Mouse (Mus musculus): ENCODE measurements around the gene Lce6a. TPM values are rescaled to one million over a fixed set of nuclear protein-coding genes. Genes with fewer than 3 reads are reported as not detected.

The Lce6a gene
- polyA plus RNA-seq, 2 experiments: not detected

DNA sequence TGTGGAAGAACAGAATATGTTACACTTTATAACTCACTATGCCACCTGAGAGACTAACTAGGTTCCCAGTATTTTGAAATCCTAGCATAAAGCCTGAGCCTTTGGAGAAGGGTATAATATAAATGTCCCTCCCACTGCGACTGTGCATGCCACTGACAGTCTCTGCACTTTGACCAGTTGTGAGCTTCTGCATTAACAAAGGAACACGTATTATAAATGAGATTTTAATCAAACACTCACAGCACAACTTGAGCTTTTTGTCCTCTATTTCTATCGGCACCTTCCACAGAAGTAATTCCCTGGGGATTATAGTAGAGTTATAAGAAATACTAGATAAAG is 17.2 kb upstream of the Lce6a start:
- Histone ChIP-seq H3K4me2 (ENCODE audit: low read depth) (no peak overlapping the region), H3K27me3 (ENCODE audit: control insufficient read depth, insufficient read depth, low read length) (no peaks in the 10 kb centered on the region), H3K4me3 (ENCODE audit: insufficient read depth in 1 of 2, low read depth in 2 of 2, low read length in 2 of 2) (no peak overlapping the region), H3K4me1 (replicated peaks; ENCODE audit: control insufficient read depth in 2 of 2, insufficient read depth in 2 of 2, low read length in 1 of 2) (no peaks in the 10 kb centered on the region), H3K27ac (no peak overlapping the region), H3K36me3 (replicated peaks; ENCODE audit: control insufficient read depth, insufficient read depth, low read depth) (no peaks in the 10 kb centered on the region), H3K9me3 (ENCODE audit: control insufficient read depth, low read length) (no peaks in the 10 kb centered on the region), H3K9ac (replicated peaks) (no peak overlapping the region)
- DNase-seq (ENCODE audit: low read depth in 3 of 3, low spot score in 3 of 3): no peak
- WGBS (ENCODE audit: insufficient replicate concordance): 48% methylated on average over 3 of the region's 3 CpGs
- no peak for ATAC-seq (ENCODE audit: insufficient read depth)
- TF ChIP-seq EP300 (IDR thresholded peaks at IDR 0.05; ENCODE audit: low read depth): no peak
- no peak for TF ChIP-seq CTCF (IDR thresholded peaks at IDR 0.05; ENCODE audit: low read depth)

DNA sequence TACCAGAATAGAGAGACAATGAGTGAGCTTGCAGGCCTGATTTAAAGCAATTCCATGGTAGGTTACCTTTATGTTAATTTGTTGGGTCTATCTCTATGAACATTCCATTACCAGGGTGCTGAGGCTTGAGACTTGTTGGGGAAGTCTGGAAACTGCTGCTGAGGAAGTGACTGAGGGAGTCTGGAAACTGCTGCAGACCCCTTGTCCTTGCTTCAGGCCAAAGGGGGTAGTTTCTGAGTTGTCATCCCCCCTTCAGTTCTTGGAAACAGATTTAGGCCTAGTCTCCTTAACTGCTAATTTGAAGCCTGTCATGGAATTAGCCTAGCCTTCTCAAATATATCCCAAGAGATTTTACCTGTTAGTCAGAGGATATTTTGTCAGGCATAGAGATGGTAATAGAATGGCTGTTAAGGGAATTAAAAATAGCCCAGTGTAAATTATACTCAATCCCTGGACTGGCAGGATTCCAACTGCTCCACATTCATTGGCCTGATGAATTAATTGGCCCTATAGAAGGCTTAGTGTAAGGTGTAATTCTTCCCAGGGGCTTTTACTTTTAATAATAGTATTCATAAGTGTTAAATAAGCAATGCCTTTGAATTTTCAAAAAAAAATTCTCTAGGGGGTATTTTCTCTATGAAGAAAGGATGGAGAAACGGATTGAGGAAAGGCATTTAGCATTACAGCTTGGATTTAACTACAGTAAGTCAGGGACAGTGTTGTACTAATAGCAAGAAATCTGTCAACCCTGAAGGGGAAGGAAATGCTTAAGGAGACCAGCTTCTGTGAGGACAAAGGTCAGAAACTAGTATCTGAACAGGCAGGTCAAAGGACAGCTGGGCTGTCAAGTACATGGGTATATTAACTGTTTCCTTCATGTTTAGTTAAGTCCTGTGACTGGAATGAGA is 16.5 kb upstream of the Lce6a start:
- no peaks in the 10 kb centered on the region for H3K9me3 ChIP-seq (ENCODE audit: control insufficient read depth, low read length)
- ATAC-seq (ENCODE audit: insufficient read depth) (no peak), DNase-seq (ENCODE audit: low read depth in 3 of 3, low spot score in 3 of 3) (no peak)
- no peak overlapping the region for H3K4me2 ChIP-seq (ENCODE audit: low read depth)
- H3K27me3 ChIP-seq (ENCODE audit: control insufficient read depth, insufficient read depth, low read length): no peaks in the 10 kb centered on the region
- 29% methylated on average over 1 of the region's 1 CpGs for WGBS (ENCODE audit: insufficient replicate concordance)
- TF ChIP-seq CTCF (IDR thresholded peaks at IDR 0.05; ENCODE audit: low read depth) (no peak), EP300 (IDR thresholded peaks at IDR 0.05; ENCODE audit: low read depth) (no peak)
- no peak overlapping the region for H3K9ac ChIP-seq (replicated peaks)
- no peak overlapping the region for H3K27ac ChIP-seq
- no peaks in the 10 kb centered on the region for H3K36me3 ChIP-seq (replicated peaks; ENCODE audit: control insufficient read depth, insufficient read depth, low read depth)
- H3K4me1 ChIP-seq (replicated peaks; ENCODE audit: control insufficient read depth in 2 of 2, insufficient read depth in 2 of 2, low read length in 1 of 2): no peaks in the 10 kb centered on the region
- no peak overlapping the region for H3K4me3 ChIP-seq (ENCODE audit: insufficient read depth in 1 of 2, low read depth in 2 of 2, low read length in 2 of 2)

DNA sequence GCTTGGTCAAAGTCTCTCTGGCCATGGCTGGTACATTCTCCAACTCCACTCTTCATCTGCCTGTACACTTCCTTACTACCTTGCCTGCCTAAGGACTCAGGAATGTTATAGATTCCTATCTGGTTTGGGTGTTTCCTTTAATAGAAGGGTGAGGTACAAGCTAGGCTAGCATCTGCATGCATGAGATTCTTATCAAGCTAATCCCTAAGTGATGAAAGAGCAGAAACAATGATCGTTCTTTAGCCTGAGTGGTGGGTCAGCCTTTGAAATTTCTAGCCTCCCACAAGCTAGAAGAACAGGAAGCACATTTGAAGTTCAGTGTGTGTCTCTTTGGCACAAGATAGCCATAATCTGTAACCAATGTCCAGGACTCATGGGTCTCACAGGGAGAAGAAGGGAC is 11.7 kb downstream of the Lce6a start:
- no peaks in the 10 kb centered on the region for H3K36me3 ChIP-seq (replicated peaks; ENCODE audit: control insufficient read depth, insufficient read depth, low read depth)
- ATAC-seq (ENCODE audit: insufficient read depth) (no peak), DNase-seq (ENCODE audit: low read depth in 3 of 3, low spot score in 3 of 3) (no peak)
- H3K4me3 ChIP-seq (ENCODE audit: insufficient read depth in 1 of 2, low read depth in 2 of 2, low read length in 2 of 2): no peak overlapping the region
- 31% methylated on average over 1 of the region's 1 CpGs for WGBS (ENCODE audit: insufficient replicate concordance)
- H3K27me3 ChIP-seq (ENCODE audit: control insufficient read depth, insufficient read depth, low read length): no peaks in the 10 kb centered on the region
- TF ChIP-seq EP300 (IDR thresholded peaks at IDR 0.05; ENCODE audit: low read depth) (no peak), CTCF (IDR thresholded peaks at IDR 0.05; ENCODE audit: low read depth) (no peak)
- no peak overlapping the region for H3K4me2 ChIP-seq (ENCODE audit: low read depth)
- no peaks in the 10 kb centered on the region for H3K4me1 ChIP-seq (replicated peaks; ENCODE audit: control insufficient read depth in 2 of 2, insufficient read depth in 2 of 2, low read length in 1 of 2)
- no peak overlapping the region for H3K27ac ChIP-seq
- no peaks in the 10 kb centered on the region for H3K9me3 ChIP-seq (ENCODE audit: control insufficient read depth, low read length)
- H3K9ac ChIP-seq (replicated peaks): no peak overlapping the region

DNA sequence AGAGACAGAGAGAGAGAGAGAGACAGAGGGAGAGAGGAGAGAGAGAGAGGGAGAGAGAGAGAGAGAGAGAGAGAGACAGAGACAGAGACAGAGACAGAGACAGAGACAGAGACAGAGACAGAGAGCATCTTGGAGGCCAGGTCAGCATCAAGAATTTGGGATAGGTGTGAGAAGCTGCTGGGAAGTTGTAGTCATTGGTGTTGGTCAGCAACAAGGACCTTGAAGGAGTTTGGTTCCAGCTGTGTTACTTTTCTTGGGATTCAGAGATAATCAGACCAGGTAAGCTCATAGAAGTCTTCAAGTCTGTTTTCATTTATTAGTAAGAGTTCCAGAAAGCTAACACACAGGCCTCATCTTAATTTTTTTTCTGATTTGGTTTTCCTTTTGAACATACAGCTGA is 14.1 kb downstream of the Lce6a start, which contains the start of gene 2210017I01Rik:
TSS of gene 2210017I01Rik (minus strand) at position 101 of the 400 bp plus-strand sequence.
- H3K4me2 ChIP-seq (ENCODE audit: low read depth): no peak within 1 kb of the TSS
- no peaks in the 10 kb centered on the region for H3K4me1 ChIP-seq (replicated peaks; ENCODE audit: control insufficient read depth in 2 of 2, insufficient read depth in 2 of 2, low read length in 1 of 2)
- no peak for ATAC-seq (ENCODE audit: insufficient read depth)
- no peak for TF ChIP-seq EP300 (IDR thresholded peaks at IDR 0.05; ENCODE audit: low read depth)
- no peak for TF ChIP-seq CTCF (IDR thresholded peaks at IDR 0.05; ENCODE audit: low read depth)
- no peak within 1 kb of the TSS for H3K4me3 ChIP-seq (ENCODE audit: insufficient read depth in 1 of 2, low read depth in 2 of 2, low read length in 2 of 2)
- no peak within 1 kb of the TSS for H3K27ac ChIP-seq
- H3K36me3 ChIP-seq (replicated peaks; ENCODE audit: control insufficient read depth, insufficient read depth, low read depth): no peaks in the 10 kb centered on the region
- no peak for DNase-seq (ENCODE audit: low read depth in 3 of 3, low spot score in 3 of 3)
- H3K9ac ChIP-seq (replicated peaks): no peak within 1 kb of the TSS
- no peaks in the 10 kb centered on the region for H3K27me3 ChIP-seq (ENCODE audit: control insufficient read depth, insufficient read depth, low read length)
- no peaks in the 10 kb centered on the region for H3K9me3 ChIP-seq (ENCODE audit: control insufficient read depth, low read length)

DNA sequence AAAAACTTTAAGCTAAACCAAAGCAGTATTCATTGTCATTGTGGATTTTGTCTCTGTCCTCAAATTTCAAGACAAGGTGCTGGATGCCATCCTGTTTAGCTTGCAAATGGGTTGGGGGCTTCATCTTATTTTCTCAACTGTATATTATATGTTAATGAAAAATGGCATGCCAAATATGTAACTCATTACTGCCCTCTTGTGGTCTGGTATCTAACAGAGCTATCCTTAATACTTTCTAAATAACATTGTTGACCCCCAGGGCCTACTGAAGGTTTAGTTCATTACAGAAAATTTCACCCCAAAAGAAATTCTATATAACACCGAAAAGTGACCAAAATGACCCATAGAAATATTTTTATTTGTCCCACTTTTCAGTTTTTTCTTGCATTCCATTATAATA is 19.3 kb downstream of the Lce6a start:
- no peak overlapping the region for H3K27ac ChIP-seq
- no peaks in the 10 kb centered on the region for H3K4me1 ChIP-seq (replicated peaks; ENCODE audit: control insufficient read depth in 2 of 2, insufficient read depth in 2 of 2, low read length in 1 of 2)
- no peak overlapping the region for H3K9ac ChIP-seq (replicated peaks)
- no peak for TF ChIP-seq EP300 (IDR thresholded peaks at IDR 0.05; ENCODE audit: low read depth)
- TF ChIP-seq CTCF (IDR thresholded peaks at IDR 0.05; ENCODE audit: low read depth): peak; percentile 18; the same call in 1 of the 2 replicates
- H3K4me2 ChIP-seq (ENCODE audit: low read depth): no peak overlapping the region
- H3K4me3 ChIP-seq (ENCODE audit: insufficient read depth in 1 of 2, low read depth in 2 of 2, low read length in 2 of 2): no peak overlapping the region
- H3K27me3 ChIP-seq (ENCODE audit: control insufficient read depth, insufficient read depth, low read length): no peaks in the 10 kb centered on the region
- H3K9me3 ChIP-seq (ENCODE audit: control insufficient read depth, low read length): no peaks in the 10 kb centered on the region
- H3K36me3 ChIP-seq (replicated peaks; ENCODE audit: control insufficient read depth, insufficient read depth, low read depth): no peaks in the 10 kb centered on the region
- DNase-seq (ENCODE audit: low read depth in 3 of 3, low spot score in 3 of 3) (no peak), ATAC-seq (ENCODE audit: insufficient read depth) (no peak)
- WGBS (ENCODE audit: insufficient replicate concordance): 12% methylated on average over 1 of the region's 1 CpGs

Data from liver, embryonic 14.5 days (tissue).